Mouse (Mus musculus) 3T3-L1 (cell line): ENCODE results near the gene Mroh2a.

ENCODE experiments used
- DNase-seq: peaks from one replicate; pipeline ENCODE4 v3.0.0-alpha.2; 2015; ENCODE audit warnings: low read depth, low spot score

The Mroh2a gene

DNA sequence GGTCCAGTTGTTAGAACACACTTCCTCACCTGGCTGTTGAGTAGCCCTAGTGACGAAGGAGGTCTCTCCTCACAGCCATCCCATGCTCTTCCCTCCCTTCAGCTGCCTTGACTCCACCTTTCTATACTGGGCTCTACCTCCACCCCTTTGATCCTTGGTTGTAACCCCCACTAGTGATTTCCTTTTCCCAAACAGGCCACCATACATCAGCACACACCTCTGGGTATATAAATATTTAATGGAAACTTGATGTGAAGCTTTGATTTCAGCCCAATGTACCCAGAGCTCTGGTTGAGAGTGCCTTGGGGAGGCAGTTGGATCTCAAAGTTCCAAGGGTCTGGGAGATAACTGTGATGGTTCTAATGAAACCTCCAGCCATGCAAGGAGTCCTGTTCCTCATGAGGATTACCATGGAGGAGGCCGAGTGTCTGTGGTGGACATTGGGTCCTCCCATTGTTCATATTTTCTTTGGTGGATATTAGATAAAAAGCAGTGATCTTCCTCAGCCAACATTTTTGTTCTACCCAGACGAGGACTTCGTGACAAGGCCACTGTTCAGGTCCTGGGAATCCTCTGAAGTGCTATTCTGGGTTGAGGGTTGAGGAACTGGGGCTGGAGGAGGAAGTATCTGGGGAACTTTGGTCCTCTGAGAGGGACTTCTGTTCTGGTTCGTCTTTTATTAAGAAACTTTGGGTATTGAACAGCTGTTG is at the start of gene Mroh2a:
Mroh2a (plus strand) TSS at position 317 of the 710 bp plus-strand sequence.
- no peak for DNase-seq

DNA sequence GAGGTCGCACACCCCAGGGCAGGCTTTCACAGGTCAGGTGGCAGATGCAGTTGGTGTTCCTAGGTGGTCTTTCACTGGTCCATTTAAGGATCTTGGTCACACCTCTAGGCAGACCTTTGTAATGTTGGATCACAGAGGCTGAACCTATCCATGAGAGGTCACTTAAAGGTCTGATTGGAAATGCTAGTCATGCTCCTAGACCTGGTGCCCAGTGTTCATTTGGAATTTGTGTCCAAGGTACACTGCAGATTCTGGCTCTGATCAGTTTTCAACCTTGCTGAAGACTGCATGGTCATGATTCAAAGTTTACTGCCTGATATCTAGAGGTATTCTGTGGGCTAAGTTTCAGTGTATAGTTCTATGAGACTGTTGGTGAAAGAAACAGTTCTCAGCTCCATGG is 47.1 kb upstream of the Mroh2a start:
- no peak for DNase-seq

DNA sequence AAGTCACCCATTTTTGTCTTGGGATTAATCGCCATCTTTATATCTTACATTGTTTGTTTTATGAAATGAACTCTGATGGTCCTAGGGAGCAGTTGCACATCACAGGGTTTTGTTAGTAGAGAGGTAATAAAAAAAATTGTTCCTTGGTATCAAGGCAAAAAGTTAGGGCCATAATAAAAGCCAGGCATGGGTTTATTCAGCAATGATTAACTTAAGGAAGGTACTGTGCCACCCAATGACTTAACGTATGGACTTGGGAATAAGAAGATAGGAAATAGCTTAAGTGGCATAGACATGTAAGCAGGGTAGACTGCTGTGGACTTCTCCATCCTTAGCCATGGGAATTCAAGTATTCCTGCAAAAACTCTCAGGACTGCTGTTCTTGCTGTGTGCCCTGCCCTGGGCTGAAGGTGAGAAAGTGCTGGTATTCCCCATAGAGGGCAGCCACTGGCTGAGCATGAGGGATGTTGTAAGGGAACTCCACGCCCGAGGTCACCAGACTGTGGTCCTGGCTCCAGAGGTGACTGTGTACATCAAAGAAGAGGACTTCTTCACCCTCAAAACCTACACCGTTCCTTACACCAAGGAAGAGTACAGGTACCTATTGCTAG is 40.4 kb upstream of the Mroh2a start:
- no peak for DNase-seq

DNA sequence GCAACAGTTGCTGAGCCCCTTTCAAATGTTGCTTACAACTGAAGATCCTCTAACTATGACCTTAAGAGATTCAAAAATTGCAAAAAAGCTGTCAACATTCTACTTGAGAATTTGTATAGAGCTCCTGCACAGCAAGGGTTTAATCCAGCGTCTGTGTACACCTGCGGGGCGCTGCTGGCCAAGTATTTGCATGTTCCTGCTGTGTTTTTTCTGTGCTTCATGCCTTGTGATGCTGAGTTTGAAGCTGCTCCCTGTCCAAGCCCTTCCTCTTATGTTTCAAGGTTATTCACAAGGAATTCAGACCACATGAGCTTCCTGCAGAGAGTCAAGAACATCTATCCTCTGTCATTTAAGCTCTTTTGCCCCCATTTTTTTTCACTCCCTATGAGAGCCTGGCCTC is 34.6 kb upstream of the Mroh2a start:
- DNase-seq, result no peak

DNA sequence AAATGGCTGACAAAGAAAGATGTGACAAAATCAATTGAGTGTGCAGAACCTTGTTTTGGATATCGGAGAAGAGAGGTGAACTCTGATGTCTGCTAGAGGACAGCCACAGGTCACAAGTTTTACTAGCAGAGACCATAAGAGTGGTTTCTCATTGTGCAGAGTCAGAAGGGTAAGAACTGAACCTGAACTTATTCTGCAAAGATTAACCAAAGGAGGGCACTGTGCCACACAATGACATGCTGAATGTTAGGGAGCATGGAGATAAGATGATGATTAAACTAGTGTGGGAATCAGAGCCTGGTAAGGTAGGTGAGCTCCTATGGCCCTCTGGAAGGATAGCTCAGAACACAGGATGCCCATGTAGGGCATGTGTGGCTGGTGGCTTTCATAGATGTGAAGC is 31.1 kb upstream of the Mroh2a start:
- no peak for DNase-seq

DNA sequence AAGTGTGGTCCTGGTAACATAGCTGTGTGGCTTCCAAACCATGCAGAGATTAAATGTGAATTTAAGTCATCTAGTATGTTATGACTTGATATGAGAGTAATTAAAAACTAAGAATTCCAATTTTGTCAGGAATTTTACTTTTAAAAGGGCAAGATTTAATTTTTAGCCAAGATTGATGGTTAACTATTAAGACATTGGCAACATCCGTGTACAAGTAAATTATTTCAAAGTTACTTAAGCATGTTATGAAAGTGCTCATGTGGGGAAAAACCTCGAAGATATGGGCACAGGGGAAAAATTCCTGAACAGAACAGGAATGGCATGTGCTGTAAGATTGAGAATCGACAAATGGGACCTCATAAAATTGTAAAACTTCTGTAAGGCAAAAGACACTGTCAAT is 29.3 kb upstream of the Mroh2a start:
- no peak for DNase-seq

DNA sequence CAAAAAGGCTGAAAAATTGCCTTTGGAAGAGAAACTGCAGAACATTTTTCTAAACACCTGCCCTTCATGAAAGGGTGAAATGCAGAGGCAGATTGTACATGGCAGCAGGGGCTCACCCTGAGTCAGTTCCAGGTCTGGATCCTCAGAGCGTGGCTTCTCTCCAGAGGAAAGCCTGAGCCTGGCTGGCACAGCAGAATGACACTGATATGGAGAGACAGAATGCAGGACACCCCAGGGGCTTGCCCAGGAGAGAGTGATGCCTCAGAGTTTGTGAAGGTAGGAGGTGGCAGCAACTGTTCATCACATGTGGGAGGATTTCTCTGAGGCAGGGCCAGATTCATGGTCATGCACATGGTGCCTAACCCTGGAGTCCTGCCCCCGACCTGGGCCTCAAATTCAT is 26.8 kb upstream of the Mroh2a start:
- no peak for DNase-seq

DNA sequence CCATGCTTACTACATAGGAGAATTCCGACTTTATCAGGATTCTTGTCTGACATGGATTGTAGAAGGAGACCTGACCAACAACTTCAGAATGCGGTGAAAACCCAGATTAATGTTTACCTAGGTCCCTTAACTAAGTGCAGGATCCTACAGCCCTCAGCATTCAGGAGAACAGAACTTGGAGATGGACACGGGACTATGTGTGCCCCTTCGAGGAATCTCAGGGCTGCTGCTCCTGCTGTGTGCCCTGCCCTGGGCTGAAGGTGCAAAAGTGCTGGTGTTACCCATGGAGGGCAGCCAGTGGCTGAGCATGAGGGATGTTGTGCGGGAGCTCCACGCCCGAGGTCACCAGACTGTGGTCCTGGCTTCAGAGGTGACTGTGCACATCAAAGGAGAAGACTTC is 26.3 kb upstream of the Mroh2a start, which contains the start of gene Ugt1a2:
Ugt1a2 (plus strand) TSS at position 146 of the 400 bp plus-strand sequence.
- no peak for DNase-seq

DNA sequence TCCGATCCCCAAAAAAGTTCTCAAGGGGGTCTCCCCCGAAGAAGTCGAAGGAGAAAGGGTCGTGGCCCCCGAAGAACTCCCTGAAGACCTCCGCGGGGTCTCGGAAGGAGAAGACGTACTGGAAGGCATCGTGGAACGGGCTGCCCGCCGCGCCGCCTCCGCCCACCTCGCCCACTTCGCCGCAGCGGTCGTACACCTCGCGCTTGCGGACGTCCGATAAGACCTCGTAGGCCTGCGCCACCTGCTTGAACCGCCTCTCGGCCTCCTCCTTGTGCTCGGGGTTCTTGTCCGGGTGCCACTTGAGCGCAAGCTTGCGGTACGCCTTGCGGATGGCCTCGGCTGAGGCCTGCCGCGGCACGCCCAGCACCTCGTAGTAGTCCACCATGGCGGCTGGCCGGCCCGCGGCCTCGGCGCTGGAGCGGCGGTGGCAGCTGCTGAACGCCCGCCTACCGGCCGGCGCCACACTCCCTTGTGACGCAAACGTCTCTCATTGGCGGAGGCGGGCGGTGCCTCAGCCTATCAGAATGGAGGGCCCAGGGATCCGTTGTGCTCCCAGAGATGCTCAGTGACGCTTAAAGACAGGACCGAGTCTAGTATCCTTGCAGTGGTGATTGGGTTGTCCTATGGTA is 21.4 kb upstream of the Mroh2a start, which contains the start of gene Dnajb3:
Dnajb3 (minus strand) TSS at position 489 of the 629 bp plus-strand sequence.
- no peak for DNase-seq

DNA sequence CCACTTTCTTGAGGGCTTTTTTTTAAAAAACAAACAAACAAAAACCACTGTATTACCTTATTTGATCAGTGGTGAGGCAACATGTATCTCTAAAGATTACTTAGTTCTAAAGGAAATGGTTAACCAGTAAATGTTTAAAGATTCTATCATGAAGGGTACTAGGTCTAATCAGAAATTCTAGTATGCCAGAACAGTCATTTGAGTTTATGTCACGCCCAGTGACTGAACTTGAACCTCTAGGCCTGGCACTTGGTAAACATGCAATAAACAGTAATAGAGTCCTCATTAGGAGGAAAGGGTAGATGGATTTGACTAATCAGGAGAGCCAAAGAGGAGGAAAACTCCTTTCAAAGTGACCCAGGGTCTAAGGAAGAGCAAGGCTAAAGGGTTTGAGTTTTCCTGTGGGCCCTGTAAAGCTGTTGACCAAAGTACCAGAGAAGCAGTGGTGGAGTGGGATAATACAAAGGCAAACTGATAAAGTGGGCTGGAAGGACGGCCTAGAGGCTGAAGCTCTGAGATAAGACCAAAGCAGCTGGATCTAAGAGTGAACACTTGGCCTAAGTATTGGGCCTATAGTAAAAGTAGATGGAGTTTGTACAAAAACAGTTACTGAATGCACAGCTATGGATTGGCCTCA is 19.8 kb upstream of the Mroh2a start:
- DNase-seq, result no peak

DNA sequence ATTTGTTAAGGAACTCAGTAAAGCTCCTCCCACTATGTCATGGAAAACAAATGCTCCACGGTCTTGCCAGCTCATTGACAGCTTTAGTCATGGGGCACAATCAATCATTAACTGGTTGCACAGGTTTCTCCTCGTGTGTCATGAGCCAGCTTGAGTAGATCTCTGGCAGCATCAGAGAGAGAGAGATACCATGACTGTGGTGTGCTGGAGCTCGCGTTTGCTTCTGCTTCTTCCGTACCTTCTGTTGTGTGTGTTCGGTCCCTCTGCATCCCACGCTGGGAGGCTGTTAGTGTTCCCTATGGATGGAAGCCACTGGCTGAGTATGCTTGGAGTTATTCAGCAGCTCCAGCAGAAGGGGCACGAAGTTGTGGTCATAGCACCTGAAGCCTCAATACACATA is 15.0 kb upstream of the Mroh2a start, which contains the start of gene Ugt1a1:
Ugt1a1 (plus strand) TSS at position 148 of the 400 bp plus-strand sequence.
- peak; percentile 2 for DNase-seq

DNA sequence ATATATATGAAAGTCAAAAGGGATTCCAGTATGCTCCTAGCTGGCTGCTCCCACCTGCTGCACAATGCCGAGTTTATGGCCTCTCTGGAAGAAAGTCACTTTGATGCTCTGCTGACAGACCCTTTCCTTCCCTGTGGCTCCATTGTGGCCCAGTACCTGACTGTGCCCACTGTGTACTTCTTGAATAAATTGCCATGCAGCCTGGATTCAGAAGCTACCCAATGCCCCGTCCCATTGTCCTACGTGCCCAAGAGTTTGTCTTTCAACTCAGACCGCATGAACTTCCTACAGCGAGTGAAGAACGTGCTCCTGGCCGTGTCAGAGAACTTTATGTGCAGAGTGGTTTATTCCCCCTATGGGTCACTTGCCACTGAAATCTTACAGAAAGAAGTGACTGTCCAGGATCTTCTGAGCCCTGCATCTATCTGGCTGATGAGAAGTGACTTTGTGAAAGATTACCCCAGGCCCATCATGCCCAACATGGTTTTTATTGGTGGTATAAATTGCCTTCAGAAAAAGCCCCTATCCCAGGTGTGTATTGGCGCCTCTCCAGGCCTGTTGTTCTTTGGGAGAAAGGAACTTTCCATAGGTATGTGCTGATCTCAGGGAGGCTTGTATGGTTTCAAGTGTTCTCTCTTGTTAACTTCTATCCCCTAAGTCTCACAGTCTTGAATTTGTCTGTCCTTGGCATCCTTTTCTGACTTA is 14.3 kb upstream of the Mroh2a start:
- DNase-seq, result peak; percentile 5

DNA sequence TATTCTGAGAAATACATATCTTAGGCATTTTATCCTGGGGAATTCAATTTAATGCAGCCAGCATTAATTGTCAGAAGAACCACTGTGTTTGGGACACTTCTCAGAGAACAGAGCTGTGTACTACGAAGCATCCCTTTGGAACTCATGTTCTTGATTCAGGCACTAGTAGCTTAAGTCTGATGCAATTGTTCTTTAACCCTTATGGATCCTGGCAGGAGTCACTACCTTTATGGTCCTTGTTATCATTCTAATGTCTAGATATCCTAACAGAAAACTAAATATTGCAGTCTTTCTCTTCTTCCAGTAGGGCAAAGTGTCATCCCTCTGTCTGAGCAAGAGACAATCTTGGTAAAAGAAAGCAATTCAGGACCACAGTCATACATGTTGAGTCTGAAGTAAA is 13.7 kb upstream of the Mroh2a start:
- peak; percentile 7 for DNase-seq

DNA sequence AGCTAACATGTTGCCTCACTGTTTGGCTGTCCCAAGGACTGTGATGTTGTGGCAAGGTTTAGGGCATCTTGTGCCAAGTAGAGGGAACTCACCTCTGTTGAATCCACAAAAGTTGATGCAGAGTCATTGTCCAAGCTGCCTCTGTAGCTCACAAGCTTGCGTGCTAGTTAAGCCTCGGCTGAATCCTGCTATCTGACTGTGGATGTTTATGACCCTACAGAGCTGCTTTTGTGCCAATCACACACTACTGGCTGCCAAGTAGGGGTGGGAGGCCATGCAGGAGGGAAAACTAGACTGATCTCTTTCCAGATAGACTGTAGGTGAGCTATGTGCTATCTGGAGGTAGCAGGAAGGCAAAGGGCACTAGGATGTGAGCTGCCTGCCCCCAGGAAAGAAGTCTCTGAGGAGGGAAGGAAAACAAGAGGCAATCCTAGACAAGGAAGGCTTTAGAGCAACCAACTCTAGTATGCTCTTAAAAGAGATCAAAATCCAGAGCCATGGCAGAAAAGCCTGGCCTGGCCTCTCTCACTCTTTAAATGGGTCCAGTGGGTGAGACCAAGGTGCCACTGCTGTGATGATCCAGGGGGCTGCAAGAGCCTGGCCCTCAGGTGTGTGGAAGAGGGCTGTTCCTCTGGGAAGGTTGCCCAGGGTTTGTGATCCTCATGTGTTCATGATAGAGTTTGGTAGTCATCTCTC is 12.9 kb upstream of the Mroh2a start:
- DNase-seq, result peak; percentile 10

DNA sequence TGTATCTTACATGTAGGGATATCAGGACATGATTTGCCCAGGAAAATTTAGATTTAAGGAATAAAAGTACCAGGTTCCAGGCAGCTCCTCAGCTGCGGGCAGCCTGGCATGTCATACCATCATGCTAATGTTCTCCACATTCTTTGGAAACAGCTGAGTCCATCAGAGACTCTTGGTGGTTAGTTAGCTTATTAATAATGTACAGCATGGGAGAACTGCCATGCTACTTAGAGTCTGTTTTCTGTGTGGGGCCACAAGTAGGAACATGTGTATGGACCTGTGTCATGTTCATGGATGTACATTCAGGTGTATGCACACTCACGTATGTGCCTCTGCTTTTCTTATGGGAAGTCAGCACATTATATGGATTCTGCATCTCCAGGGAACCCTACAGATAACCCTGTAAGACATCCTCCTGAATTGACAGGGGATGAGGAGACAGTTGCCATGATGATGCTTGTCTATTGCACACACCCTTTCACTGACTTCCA is 12.3 kb upstream of the Mroh2a start:
- DNase-seq, result peak; percentile 4

DNA sequence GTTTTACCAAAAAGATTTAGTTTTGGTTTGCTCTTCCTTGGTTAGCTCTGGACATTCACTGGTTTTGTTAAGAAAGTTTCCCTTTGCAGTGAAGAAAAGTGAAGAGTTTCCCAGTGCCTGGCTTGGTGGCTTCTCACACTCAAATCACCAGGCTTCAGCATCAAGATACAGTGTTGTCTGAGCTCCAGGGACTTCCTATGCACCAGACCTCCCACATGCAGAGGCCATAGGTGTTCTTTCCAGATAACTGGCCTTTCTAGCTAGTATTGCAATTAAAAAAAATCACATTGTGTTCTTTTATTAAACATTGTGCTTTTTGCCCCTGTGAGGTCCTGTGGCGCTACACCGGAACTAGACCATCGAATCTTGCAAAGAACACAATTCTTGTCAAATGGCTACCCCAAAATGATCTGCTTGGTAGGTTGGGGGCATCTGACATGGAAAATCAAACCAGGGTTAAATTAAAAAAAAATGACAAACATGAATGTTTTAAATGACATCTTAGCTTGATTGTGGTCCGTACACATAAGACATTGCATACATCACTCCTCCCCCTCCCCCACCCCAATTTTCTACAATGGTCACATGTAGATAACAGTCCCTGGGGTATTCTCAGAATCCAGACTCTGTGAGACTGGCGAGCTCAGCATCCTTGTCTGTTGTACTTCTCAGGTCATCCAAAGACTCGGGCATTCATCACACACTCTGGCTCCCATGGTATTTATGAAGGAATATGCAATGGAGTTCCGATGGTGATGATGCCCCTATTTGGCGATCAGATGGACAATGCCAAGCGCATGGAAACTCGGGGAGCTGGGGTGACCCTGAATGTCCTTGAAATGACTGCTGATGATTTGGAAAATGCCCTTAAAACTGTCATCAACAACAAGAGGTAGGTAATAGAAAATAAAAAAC is 11.1 kb upstream of the Mroh2a start:
- DNase-seq, result peak; percentile 4

DNA sequence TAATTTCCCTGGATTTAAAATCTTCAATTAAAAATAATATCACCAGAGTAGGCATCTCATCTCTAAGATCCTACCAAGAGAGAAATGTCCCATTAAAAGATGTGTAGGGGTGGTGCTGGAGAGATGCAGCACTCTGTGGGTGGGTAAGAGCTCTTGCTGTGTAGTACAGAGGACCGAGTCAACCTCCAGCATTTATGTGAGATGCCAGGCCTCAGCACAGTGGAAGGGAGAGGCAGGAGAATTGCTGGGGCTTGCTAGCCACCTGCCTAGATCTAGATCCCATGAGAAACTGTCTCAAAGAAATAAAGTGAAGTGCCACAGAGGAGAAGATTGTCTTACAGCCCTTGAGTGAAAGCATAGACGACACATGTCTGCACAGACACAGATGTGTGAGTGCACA is 10.2 kb upstream of the Mroh2a start:
- no peak for DNase-seq

DNA sequence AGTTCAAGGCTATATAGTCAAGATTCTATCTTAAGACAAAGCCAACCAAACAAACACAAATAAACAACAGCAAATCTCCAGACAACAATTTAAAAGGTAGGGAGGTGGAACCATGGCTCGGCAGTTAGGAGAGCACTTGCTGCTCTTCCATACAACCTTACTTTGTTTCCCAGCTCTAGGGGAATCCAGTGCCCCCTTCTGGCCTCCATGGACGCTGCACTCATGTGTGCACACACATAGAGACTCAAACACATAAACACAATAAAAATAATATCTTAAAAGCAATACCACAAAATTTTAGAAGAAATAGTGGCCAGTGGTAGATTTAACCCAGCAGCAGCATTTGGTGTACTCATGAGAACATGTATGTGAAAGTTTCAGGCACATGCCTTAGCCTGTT is 9.6 kb upstream of the Mroh2a start:
- peak; percentile 11 for DNase-seq

DNA sequence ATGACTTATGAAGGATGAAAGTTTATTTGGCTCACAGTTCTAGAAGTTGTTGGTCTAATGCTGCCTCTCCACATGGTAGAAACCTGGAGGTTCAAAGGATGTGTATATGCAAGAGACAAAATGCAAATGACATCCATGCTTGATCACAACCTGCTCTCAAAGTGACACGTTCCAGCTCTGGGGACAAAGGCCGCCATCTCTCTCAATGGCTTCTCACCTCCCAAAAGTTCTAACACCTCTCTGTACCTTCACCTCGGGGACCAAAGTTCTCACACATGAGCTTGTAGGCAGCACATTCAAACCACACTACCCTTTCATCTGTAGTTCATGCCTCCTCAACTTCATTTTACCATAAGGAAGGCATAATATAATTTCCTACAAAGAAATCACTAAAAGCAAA is 9.2 kb upstream of the Mroh2a start:
- DNase-seq, result peak; percentile 3

DNA sequence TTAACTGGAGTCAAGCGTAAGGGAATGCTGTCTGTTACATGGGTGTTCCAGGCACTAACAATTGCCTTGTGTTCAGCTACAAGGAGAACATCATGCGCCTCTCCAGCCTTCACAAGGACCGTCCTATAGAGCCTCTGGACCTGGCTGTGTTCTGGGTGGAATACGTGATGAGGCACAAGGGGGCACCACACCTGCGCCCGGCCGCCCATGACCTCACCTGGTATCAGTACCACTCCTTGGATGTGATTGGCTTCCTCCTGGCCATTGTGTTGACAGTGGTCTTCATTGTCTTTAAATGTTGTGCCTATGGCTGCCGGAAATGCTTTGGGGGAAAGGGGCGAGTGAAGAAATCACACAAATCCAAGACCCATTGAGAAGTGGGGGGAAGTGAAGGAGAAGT is 8.7 kb upstream of the Mroh2a start:
- DNase-seq, result no peak
